Mouse (Mus musculus) kidney, embryonic 16.5 days (tissue): ENCODE results near the gene Egln3. TPM values are rescaled to one million over a fixed set of nuclear protein-coding genes. Genes with fewer than 3 reads are reported as not detected.
A peak's percentile ranks its signal among the peaks of the same experiment; 100 is the strongest.

Experiments
- ATAC-seq: fragments of 200-750 bp; cut with Nextera tagmentation; 2 replicates; pipeline ENCODE4 v1.8.0; 2017; ENCODE audit warnings: moderate TSS enrichment; ENCODE audit not compliant: low FRiP score, low TSS enrichment
- H3K27ac ChIP-seq: fragments of 300-500 bp; sonication (generic); 2 replicates; pipeline ENCODE4 v1.5.1; 2014; ENCODE audit warnings: low read length
- H3K27me3 ChIP-seq: fragments of 300-500 bp; sonication (generic); 2 replicates; pipeline ENCODE4 v1.6.1; 2014; ENCODE audit warnings: low read length, control low read depth, mixed read lengths; ENCODE audit not compliant: insufficient read depth
- H3K36me3 ChIP-seq: fragments of 300-500 bp; sonication (generic); 2 replicates; pipeline ENCODE4 v1.6.1; 2014; ENCODE audit warnings: low read length, control low read depth, mixed read lengths; ENCODE audit not compliant: insufficient read depth
- H3K4me1 ChIP-seq: fragments of 300-500 bp; sonication (generic); 2 replicates; pipeline ENCODE4 v1.6.1; 2014; ENCODE audit warnings: low read length, control low read depth, mixed read lengths; ENCODE audit not compliant: insufficient read depth
- H3K4me2 ChIP-seq: fragments of 300-500 bp; sonication (generic); replicated peaks from 2 replicates; pipeline ENCODE4 v1.6.1; 2014; ENCODE audit warnings: low read depth, low read length
- H3K4me3 ChIP-seq: fragments of 300-500 bp; sonication (generic); 2 replicates; pipeline ENCODE4 v1.5.1; 2014; ENCODE audit warnings: mild to moderate bottlenecking, low read length
- H3K9ac ChIP-seq: fragments of 300-500 bp; sonication (generic); replicated peaks from 2 replicates; pipeline ENCODE4 v1.6.1; 2014; ENCODE audit warnings: low read length
- H3K9me3 ChIP-seq: fragments of 300-500 bp; sonication (generic); 2 replicates; pipeline ENCODE4 v1.6.1; 2016; ENCODE audit warnings: low read length, control low read depth
- WGBS: fragments of 180-500 bp; shearing (Covaris S2); extraction: QIAGEN DNeasy Blood & Tissue Kit; methylation state at CpG from one replicate; pipeline ENCODE4 v1.1.7; 2014; 5-methylcytosine and 5-hydroxymethylcytosine counted together
- polyA plus RNA-seq: library from polyadenylated mRNA; unstranded; fragments of >200 nt; fragmentation: Nextera tagmentation; extraction: Ambion mirVana; gene quantifications from 2 replicates; pipeline ENCODE4 v1.2.1, GENCODE M21; 2015

The Egln3 gene
- polyA plus RNA-seq: 15.4 and 15.5 TPM in 2 replicates

- no peaks in the 10 kb centered on the region for H3K36me3 ChIP-seq
- 0 out of 2 replicates have a peak within 1 kb of the TSS, but pooled peaks have one; percentile 32 for H3K27ac ChIP-seq
- peaks cover 21% of the 10 kb centered on the region for H3K4me1 ChIP-seq
- ATAC-seq: peak; percentile 90
- H3K9me3 ChIP-seq: no peaks in the 10 kb centered on the region
- H3K4me3 ChIP-seq: peak within 1 kb of the TSS; percentile 68
- H3K27me3 ChIP-seq: peaks cover 15% of the 10 kb centered on the region
- H3K4me2 ChIP-seq: peak within 1 kb of the TSS; percentile 83
- H3K9ac ChIP-seq: peak within 1 kb of the TSS; percentile 73
- WGBS: under 1% methylated on average over 25 of the region's 25 CpGs
Observed at GRCm38 (mm10) chr12:54203656-54204045, at the start of gene Egln3. TSS of gene Egln3 (minus strand) at chr12:54203860.

GRCm38 (mm10) chr12:54253449-54253848 is 49.8 kb upstream of the Egln3 start:
- WGBS: 86% methylated on average over 4 of the region's 4 CpGs

GRCm38 (mm10) chr12:54251942-54252400 is 48.3 kb upstream of the Egln3 start:
- no peak for ATAC-seq
- H3K4me1 ChIP-seq: no peaks in the 10 kb centered on the region
- H3K9me3 ChIP-seq: no peaks in the 10 kb centered on the region

More at GRCm38 (mm10) chr12:54253449-54253848, 49.8 kb upstream of the Egln3 start:
- Histone ChIP-seq H3K4me1 (no peaks in the 10 kb centered on the region), H3K36me3 (no peaks in the 10 kb centered on the region), H3K9ac (no peak overlapping the region), H3K4me2 (no peak overlapping the region), H3K4me3 (no peak overlapping the region), H3K27ac (no peak overlapping the region), H3K27me3 (no peaks in the 10 kb centered on the region), H3K9me3 (0 out of 2 replicates have a peak, but pooled peaks cover under 1% of the 10 kb centered on the region)
- no peak for ATAC-seq

GRCm38 (mm10) chr12:54247835-54248234 is 44.2 kb upstream of the Egln3 start:
- H3K27ac ChIP-seq: no peak overlapping the region
- WGBS: 81% methylated on average over 7 of the region's 7 CpGs

More at GRCm38 (mm10) chr12:54251942-54252400, 48.3 kb upstream of the Egln3 start:
- no peak overlapping the region for H3K9ac ChIP-seq
- H3K36me3 ChIP-seq: no peaks in the 10 kb centered on the region
- no peak overlapping the region for H3K27ac ChIP-seq
- WGBS: 84% methylated on average over 9 of the region's 9 CpGs
- no peak overlapping the region for H3K4me3 ChIP-seq
- H3K27me3 ChIP-seq: no peaks in the 10 kb centered on the region
- H3K4me2 ChIP-seq: no peak overlapping the region

GRCm38 (mm10) chr12:54243158-54243557 is 39.5 kb upstream of the Egln3 start:
- no peaks in the 10 kb centered on the region for H3K27me3 ChIP-seq
- H3K27ac ChIP-seq: no peak overlapping the region
- no peaks in the 10 kb centered on the region for H3K36me3 ChIP-seq
- H3K9me3 ChIP-seq: no peaks in the 10 kb centered on the region
- no peak overlapping the region for H3K9ac ChIP-seq
- ATAC-seq: no peak
- 83% methylated on average over 5 of the region's 5 CpGs for WGBS
- H3K4me1 ChIP-seq: no peaks in the 10 kb centered on the region
- H3K4me2 ChIP-seq: no peak overlapping the region
- no peak overlapping the region for H3K4me3 ChIP-seq

More at GRCm38 (mm10) chr12:54247835-54248234, 44.2 kb upstream of the Egln3 start:
- no peak for ATAC-seq
- Histone ChIP-seq H3K27me3 (no peaks in the 10 kb centered on the region), H3K4me3 (no peak overlapping the region), H3K9me3 (no peaks in the 10 kb centered on the region), H3K9ac (no peak overlapping the region), H3K4me1 (no peaks in the 10 kb centered on the region), H3K4me2 (no peak overlapping the region), H3K36me3 (no peaks in the 10 kb centered on the region)

GRCm38 (mm10) chr12:54241976-54242375 is 38.3 kb upstream of the Egln3 start:
- H3K27me3 ChIP-seq: no peaks in the 10 kb centered on the region
- 87% methylated on average over 6 of the region's 6 CpGs for WGBS

GRCm38 (mm10) chr12:54233794-54234193 is 30.1 kb upstream of the Egln3 start:
- ATAC-seq: no peak
- Histone ChIP-seq H3K27me3 (no peaks in the 10 kb centered on the region), H3K9me3 (no peaks in the 10 kb centered on the region), H3K27ac (no peak overlapping the region), H3K4me3 (no peak overlapping the region), H3K36me3 (no peaks in the 10 kb centered on the region), H3K4me2 (no peak overlapping the region), H3K9ac (no peak overlapping the region), H3K4me1 (no peaks in the 10 kb centered on the region)
- WGBS: 87% methylated on average over 6 of the region's 6 CpGs

More at GRCm38 (mm10) chr12:54241976-54242375, 38.3 kb upstream of the Egln3 start:
- Histone ChIP-seq H3K4me3 (no peak overlapping the region), H3K36me3 (no peaks in the 10 kb centered on the region), H3K9ac (no peak overlapping the region), H3K27ac (no peak overlapping the region), H3K9me3 (no peaks in the 10 kb centered on the region), H3K4me2 (no peak overlapping the region), H3K4me1 (no peaks in the 10 kb centered on the region)
- ATAC-seq: no peak

GRCm38 (mm10) chr12:54232996-54233603 is 29.4 kb upstream of the Egln3 start:
- H3K4me2 ChIP-seq: no peak overlapping the region
- H3K27ac ChIP-seq: no peak overlapping the region
- no peak for ATAC-seq
- no peaks in the 10 kb centered on the region for H3K27me3 ChIP-seq
- H3K36me3 ChIP-seq: no peaks in the 10 kb centered on the region
- no peaks in the 10 kb centered on the region for H3K9me3 ChIP-seq
- 67% methylated on average over 7 of the region's 7 CpGs for WGBS
- no peaks in the 10 kb centered on the region for H3K4me1 ChIP-seq
- no peak overlapping the region for H3K9ac ChIP-seq
- H3K4me3 ChIP-seq: no peak overlapping the region

- 68% methylated on average over 5 of the region's 5 CpGs for WGBS
- Histone ChIP-seq H3K9me3 (no peaks in the 10 kb centered on the region), H3K4me2 (no peak overlapping the region), H3K27me3 (no peaks in the 10 kb centered on the region), H3K4me1 (no peaks in the 10 kb centered on the region), H3K4me3 (no peak overlapping the region), H3K9ac (no peak overlapping the region), H3K36me3 (no peaks in the 10 kb centered on the region), H3K27ac (no peak overlapping the region)
- ATAC-seq: no peak
Observed at GRCm38 (mm10) chr12:54232456-54232855, 28.8 kb upstream of the Egln3 start.

GRCm38 (mm10) chr12:54227551-54227950 is 23.9 kb upstream of the Egln3 start:
- no peaks in the 10 kb centered on the region for H3K4me1 ChIP-seq
- no peak overlapping the region for H3K9ac ChIP-seq
- no peaks in the 10 kb centered on the region for H3K9me3 ChIP-seq
- no peak for ATAC-seq
- H3K27me3 ChIP-seq: peaks cover 6% of the 10 kb centered on the region; the same call in 1 of the 2 replicates
- no peak overlapping the region for H3K4me3 ChIP-seq
- H3K36me3 ChIP-seq: no peaks in the 10 kb centered on the region
- no peak overlapping the region for H3K27ac ChIP-seq
- 80% methylated on average over 8 of the region's 8 CpGs for WGBS
- H3K4me2 ChIP-seq: no peak overlapping the region
